Mouse (Mus musculus): ENCODE measurements around the gene Prrc2c. TPM values are rescaled to one million over a fixed set of nuclear protein-coding genes. Genes with fewer than 3 reads are reported as not detected.
"Not testable (repeated sequence)": the region's sequence is repeated elsewhere in the genome, so short reads cannot be mapped to it uniquely, and the experiment has no call there.

Gene Prrc2c
- 154 and 200 TPM in 2 replicates for polyA plus RNA-seq (2015; fragmentation: Nextera tagmentation; extraction: Ambion mirVana)

DNA sequence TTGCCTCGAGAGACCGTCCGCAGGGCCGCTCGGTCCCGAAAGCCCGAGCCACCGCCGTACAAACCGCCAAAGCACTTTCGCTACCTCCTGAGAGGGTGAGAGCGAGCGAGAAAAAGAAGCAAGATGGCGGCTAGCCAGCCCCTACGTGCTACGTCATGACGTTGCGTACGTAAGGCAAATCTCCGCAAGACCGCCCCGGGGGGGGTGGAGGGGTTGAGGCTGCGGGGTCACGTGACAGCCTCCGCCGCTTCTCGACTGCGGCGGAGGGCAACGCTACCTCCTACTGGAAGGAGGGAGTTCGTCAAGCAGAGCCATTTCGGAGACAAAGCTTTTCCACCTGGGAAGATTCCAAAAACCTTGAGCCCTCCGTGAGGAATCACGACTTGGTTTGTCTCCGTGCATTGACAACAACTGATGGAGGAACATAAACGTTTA is at the start of gene Prrc2c:
Gene Prrc2c, minus strand, starts transcription at position 156 of the 435 bp plus-strand sequence.
- DNase-seq (ENCODE audit: low spot score): peak; percentile 99

GRCm38 (mm10) chr1:162785222-162785621 is 44.9 kb upstream of the Prrc2c start:
- DNase-seq (ENCODE audit: low spot score): no peak

GRCm38 (mm10) chr1:162783669-162784248 is 43.4 kb upstream of the Prrc2c start:
- DNase-seq (ENCODE audit: low spot score): no peak

GRCm38 (mm10) chr1:162781035-162781434 is 40.7 kb upstream of the Prrc2c start:
- DNase-seq (ENCODE audit: low spot score): not testable (repeated sequence)

GRCm38 (mm10) chr1:162777943-162778538 is 37.7 kb upstream of the Prrc2c start:
- no peak for DNase-seq (ENCODE audit: low spot score)

GRCm38 (mm10) chr1:162773661-162774060 is 33.3 kb upstream of the Prrc2c start:
- no peak for DNase-seq (ENCODE audit: low spot score)

- DNase-seq (ENCODE audit: low spot score): no peak
Measured at GRCm38 (mm10) chr1:162771617-162772360, 31.4 kb upstream of the Prrc2c start.

DNA sequence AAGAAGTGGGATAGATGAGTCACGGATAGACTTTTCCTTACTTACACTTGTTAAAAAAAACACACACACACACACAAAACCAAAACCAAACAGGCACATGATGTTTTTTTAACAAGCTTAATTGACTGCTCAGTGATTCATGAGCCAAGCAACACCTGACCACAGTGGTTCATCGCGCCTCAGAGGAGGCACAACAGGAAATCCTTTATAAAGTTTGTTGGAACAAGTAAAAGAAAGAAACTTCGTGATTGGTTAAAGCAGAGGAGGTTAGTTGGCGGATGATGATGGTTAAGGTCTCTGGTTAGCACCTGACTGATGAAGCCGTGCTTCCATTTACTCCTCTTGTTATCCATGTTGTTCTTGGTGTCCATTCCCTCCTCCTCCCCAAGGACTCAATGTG is 11.7 kb upstream of the Prrc2c start:
- no peak for DNase-seq (ENCODE audit: low spot score)

GRCm38 (mm10) chr1:162749607-162750006 is 9.3 kb upstream of the Prrc2c start:
- no peak for DNase-seq (ENCODE audit: low spot score)

DNA sequence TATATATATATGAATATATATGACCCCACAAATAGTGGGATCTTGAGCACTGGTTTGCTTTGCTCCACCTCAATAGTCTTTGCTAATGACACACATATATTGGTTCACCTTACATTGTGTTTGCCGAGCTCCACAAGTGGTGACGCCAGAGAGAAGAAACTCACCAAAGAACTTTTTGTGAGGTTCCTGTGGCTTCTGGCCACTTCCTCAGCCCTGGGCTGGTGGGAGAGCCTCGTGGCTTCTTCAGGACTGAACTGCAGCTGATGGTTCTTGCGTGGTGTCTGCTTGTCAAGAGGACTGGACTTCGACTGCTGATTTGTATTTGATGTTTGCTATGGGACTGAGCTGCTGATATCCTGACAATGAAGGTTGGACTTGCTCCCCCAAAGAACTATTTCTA is 8.4 kb upstream of the Prrc2c start:
- no peak for DNase-seq (ENCODE audit: low spot score)

GRCm38 (mm10) chr1:162739831-162740394 is 443 bp downstream of the Prrc2c start:
- DNase-seq (ENCODE audit: low spot score): no peak

GRCm38 (mm10) chr1:162739406-162739805 is 950 bp downstream of the Prrc2c start:
- DNase-seq (ENCODE audit: low spot score): peak; percentile 47

- DNase-seq (ENCODE audit: low spot score): no peak
Measured at GRCm38 (mm10) chr1:162738472-162738871, 1.9 kb downstream of the Prrc2c start.

DNA sequence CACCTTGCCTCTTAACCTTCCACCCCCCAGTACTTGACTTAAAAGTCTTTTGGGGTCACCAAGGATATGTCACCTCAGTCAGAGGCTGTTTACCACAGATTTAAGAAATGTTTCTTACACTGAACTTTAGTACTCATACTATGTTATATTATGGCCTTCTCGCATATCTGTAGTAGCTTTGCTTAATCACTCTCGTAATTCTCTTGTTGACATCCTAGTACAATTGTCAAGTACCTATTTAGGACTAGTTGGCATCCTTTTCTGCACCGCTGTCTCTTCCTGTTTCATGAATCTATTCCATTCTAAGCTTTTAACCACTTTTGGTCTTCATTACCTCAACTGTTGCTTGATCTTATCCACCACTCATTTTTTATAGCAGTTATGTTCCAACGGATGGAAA is 5.3 kb downstream of the Prrc2c start:
- no peak for DNase-seq (ENCODE audit: low spot score)

- DNase-seq (ENCODE audit: low spot score): no peak
Measured at GRCm38 (mm10) chr1:162734283-162734682, 6.1 kb downstream of the Prrc2c start.

GRCm38 (mm10) chr1:162732041-162732440 is 8.3 kb downstream of the Prrc2c start:
- DNase-seq (ENCODE audit: low spot score): no peak

- DNase-seq (ENCODE audit: low spot score): no peak
Measured at GRCm38 (mm10) chr1:162729436-162729835, 10.9 kb downstream of the Prrc2c start.

DNA sequence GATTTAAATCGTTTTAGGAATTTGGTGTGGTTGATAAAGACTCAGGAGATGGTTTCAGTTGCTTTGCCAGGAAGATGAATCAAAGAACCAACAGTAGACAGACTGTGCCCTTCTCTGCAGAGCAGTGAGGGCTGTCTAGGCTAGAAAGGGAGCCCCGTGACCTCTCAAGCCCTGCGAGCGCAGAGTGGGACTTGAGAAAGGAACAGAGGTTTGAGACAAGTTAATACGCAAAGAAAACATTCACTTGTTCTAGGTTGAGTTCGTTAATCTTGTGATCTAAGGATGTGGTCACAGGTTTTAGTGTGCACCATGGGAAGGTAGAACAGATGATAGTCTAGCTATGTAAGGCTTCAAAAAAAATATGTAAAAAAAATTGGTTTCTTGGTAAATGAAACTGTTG is 12.4 kb downstream of the Prrc2c start:
- peak; percentile 89 for DNase-seq (ENCODE audit: low spot score)

- DNase-seq (ENCODE audit: low spot score): no peak
Measured at GRCm38 (mm10) chr1:162723610-162724009, 16.7 kb downstream of the Prrc2c start.

DNA sequence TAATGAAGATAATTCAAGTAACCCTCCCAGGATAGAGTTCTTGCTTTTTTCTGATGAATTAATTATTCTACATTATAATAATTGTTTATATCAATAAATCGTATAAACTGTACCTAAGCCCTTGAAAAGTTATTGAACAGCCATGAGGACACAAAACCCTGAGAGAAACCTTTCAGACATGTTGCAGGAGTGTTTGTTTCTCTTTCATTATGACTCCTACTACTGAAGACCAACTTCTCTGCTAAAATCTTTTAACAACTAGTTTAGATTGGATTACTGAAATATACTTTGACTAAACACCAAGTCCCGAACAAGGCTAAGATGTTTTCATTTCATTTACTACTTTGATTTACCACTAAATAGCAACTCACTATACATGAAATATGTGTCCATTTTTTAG is 19.7 kb downstream of the Prrc2c start:
- DNase-seq (ENCODE audit: low spot score): no peak

GRCm38 (mm10) chr1:162700389-162701066 is 39.8 kb downstream of the Prrc2c start:
- no peak for DNase-seq (ENCODE audit: low spot score)

DNA sequence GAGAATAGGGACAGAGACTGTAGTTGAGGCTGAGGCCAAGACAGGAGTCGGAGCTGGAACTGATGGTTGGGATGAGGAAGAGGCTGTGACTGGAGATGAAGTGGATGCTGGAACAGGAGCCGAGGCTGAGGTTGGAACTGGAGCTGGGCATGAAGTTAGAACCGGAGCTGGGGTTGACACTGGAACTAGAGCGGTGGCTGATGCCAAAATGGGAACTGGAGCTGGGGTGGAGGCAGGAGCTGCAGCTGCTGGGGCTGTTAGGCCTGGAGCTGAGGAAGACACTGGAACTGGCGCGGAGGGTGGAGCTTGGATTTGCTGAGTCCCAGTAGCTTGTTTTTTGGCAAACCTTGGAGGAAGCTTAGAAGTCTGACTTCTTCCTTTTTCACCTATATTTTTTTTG is 42.5 kb downstream of the Prrc2c start:
- DNase-seq (ENCODE audit: low spot score): no peak

Data from thymus, postnatal 0 days (tissue).